Mouse (Mus musculus): ENCODE results near the gene Bckdhb. TPM values are rescaled to one million over a fixed set of nuclear protein-coding genes. Genes with fewer than 3 reads are reported as not detected.

Bckdhb gene
- polyA plus RNA-seq, 1 experiment from 2014 or later, result 35.6 TPM

DNA sequence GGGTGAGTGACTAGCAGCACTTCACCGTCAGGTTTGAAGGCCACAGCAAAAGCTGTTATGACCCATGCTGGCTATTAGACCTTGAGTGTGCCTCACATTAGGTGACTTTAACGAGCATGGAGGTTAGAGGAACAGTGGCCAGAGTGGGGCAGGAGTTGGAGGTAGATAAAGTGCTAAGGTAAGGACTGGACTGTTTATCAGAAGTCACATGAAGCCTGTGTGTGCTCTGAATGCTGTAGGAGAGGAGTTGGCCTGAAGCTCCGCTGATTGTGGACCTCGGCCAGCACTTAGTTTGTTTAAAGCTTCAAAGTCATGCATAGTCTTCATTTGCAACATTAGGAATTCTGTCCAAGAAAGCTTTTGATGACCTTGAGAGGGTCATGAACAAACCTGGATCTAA is 26.4 kb downstream of the Bckdhb start:
- H3K36me3 ChIP-seq (ENCODE audit: control insufficient read depth, insufficient read depth, low read length), result no peaks in the 10 kb centered on the region
- H3K4me2 ChIP-seq (ENCODE audit: low read length), result no peak overlapping the region
- no peak for DNase-seq (ENCODE audit: low spot score)
- no peak overlapping the region for H3K27ac ChIP-seq (ENCODE audit: low read depth, low read length)
- H3K4me3 ChIP-seq (ENCODE audit: low read depth, low read length), result no peak overlapping the region
- H3K27me3 ChIP-seq (replicated peaks; ENCODE audit: control insufficient read depth, insufficient read depth, low read length), result no peaks in the 10 kb centered on the region
- no peaks in the 10 kb centered on the region for H3K9me3 ChIP-seq (replicated peaks; ENCODE audit: control insufficient read depth, low read length)
- no peak for ATAC-seq
- H3K9ac ChIP-seq (ENCODE audit: low read length), result no peak overlapping the region
- H3K4me1 ChIP-seq (ENCODE audit: control insufficient read depth, insufficient read depth, low read length), result no peaks in the 10 kb centered on the region
- 83% methylated on average over 4 of the region's 4 CpGs for WGBS

- Histone ChIP-seq H3K36me3 (ENCODE audit: control insufficient read depth, insufficient read depth, low read length) (no peaks in the 10 kb centered on the region), H3K27ac (ENCODE audit: low read depth, low read length) (no peak overlapping the region), H3K4me1 (ENCODE audit: control insufficient read depth, insufficient read depth, low read length) (no peaks in the 10 kb centered on the region), H3K9ac (ENCODE audit: low read length) (no peak overlapping the region), H3K27me3 (replicated peaks; ENCODE audit: control insufficient read depth, insufficient read depth, low read length) (no peaks in the 10 kb centered on the region), H3K4me2 (ENCODE audit: low read length) (no peak overlapping the region), H3K9me3 (replicated peaks; ENCODE audit: control insufficient read depth, low read length) (no peaks in the 10 kb centered on the region), H3K4me3 (ENCODE audit: low read depth, low read length) (no peak overlapping the region)
- 60% methylated on average over 15 of the region's 15 CpGs for WGBS
- ATAC-seq (peak; percentile 91), DNase-seq (ENCODE audit: low spot score) (peak; percentile 92)
Measured at GRCm38 (mm10) chr9:83956632-83957314, 31.8 kb downstream of the Bckdhb start.

- peak; percentile 83 for DNase-seq (ENCODE audit: low spot score)
- H3K27ac ChIP-seq (ENCODE audit: low read depth, low read length), result no peak overlapping the region
Measured at GRCm38 (mm10) chr9:83962098-83963086, 37.4 kb downstream of the Bckdhb start.

DNA sequence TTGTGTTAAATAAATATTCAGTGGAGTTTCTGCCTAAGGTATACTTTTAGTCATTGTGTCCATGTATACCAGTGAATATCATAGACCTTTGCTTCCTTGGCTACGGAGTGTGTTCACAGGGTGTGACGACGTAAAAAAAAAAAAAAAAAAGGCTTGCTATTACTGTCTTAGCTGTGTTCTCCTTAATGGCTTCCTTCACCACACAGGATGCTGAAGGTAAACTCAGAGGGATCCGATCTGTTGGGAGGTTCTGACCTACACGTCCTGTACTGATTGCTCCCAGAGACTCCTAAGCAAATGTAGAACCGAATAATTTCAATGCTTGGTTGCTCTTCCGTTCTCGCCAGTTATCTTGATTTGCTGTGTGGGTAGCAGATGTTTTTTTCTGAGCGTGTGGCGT is 38.4 kb downstream of the Bckdhb start:
- no peak overlapping the region for H3K4me2 ChIP-seq (ENCODE audit: low read length)
- H3K9ac ChIP-seq (ENCODE audit: low read length), result no peak overlapping the region
- no peaks in the 10 kb centered on the region for H3K4me1 ChIP-seq (ENCODE audit: control insufficient read depth, insufficient read depth, low read length)
- H3K27me3 ChIP-seq (replicated peaks; ENCODE audit: control insufficient read depth, insufficient read depth, low read length), result no peaks in the 10 kb centered on the region
- no peak for DNase-seq (ENCODE audit: low spot score)
- no peaks in the 10 kb centered on the region for H3K36me3 ChIP-seq (ENCODE audit: control insufficient read depth, insufficient read depth, low read length)
- WGBS, result 80% methylated on average over 10 of the region's 10 CpGs
- no peak overlapping the region for H3K27ac ChIP-seq (ENCODE audit: low read depth, low read length)
- ATAC-seq, result no peak
- H3K9me3 ChIP-seq (replicated peaks; ENCODE audit: control insufficient read depth, low read length), result no peaks in the 10 kb centered on the region
- H3K4me3 ChIP-seq (ENCODE audit: low read depth, low read length), result no peak overlapping the region

More at GRCm38 (mm10) chr9:83962098-83963086, 37.4 kb downstream of the Bckdhb start:
- no peaks in the 10 kb centered on the region for H3K27me3 ChIP-seq (replicated peaks; ENCODE audit: control insufficient read depth, insufficient read depth, low read length)
- H3K36me3 ChIP-seq (ENCODE audit: control insufficient read depth, insufficient read depth, low read length), result no peaks in the 10 kb centered on the region
- no peaks in the 10 kb centered on the region for H3K4me1 ChIP-seq (ENCODE audit: control insufficient read depth, insufficient read depth, low read length)
- no peak overlapping the region for H3K4me3 ChIP-seq (ENCODE audit: low read depth, low read length)
- WGBS, result 17% methylated on average over 10 of the region's 10 CpGs
- H3K9ac ChIP-seq (ENCODE audit: low read length), result no peak overlapping the region
- ATAC-seq, result peak; percentile 81
- H3K4me2 ChIP-seq (ENCODE audit: low read length), result no peak overlapping the region
- no peaks in the 10 kb centered on the region for H3K9me3 ChIP-seq (replicated peaks; ENCODE audit: control insufficient read depth, low read length)

DNA sequence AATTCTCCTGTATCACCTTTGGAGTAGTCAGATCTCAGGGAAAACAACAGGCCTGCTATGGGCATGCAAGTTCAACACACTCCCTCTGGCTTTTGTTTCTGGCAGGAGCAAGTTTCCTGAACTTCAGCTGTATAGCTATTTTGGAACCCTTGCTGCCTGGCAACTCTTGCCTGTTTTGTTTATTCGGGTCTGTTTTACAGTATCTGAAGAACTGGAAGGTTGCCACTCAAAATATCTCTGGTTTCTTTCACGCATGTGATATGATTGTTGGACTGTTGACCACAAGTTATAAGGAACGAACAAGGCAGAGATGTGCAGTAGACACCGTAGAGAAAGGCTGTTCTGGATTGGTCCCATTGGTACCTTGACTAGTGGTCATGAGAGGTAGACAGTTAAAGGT is 39.4 kb downstream of the Bckdhb start:
- Histone ChIP-seq H3K9me3 (replicated peaks; ENCODE audit: control insufficient read depth, low read length) (no peaks in the 10 kb centered on the region), H3K4me2 (ENCODE audit: low read length) (no peak overlapping the region), H3K27me3 (replicated peaks; ENCODE audit: control insufficient read depth, insufficient read depth, low read length) (no peaks in the 10 kb centered on the region), H3K9ac (ENCODE audit: low read length) (no peak overlapping the region), H3K27ac (ENCODE audit: low read depth, low read length) (no peak overlapping the region), H3K4me3 (ENCODE audit: low read depth, low read length) (no peak overlapping the region), H3K36me3 (ENCODE audit: control insufficient read depth, insufficient read depth, low read length) (no peaks in the 10 kb centered on the region), H3K4me1 (ENCODE audit: control insufficient read depth, insufficient read depth, low read length) (no peaks in the 10 kb centered on the region)
- ATAC-seq, result no peak
- no peak for DNase-seq (ENCODE audit: low spot score)
- WGBS, result 93% methylated on average over 4 of the region's 4 CpGs

DNA sequence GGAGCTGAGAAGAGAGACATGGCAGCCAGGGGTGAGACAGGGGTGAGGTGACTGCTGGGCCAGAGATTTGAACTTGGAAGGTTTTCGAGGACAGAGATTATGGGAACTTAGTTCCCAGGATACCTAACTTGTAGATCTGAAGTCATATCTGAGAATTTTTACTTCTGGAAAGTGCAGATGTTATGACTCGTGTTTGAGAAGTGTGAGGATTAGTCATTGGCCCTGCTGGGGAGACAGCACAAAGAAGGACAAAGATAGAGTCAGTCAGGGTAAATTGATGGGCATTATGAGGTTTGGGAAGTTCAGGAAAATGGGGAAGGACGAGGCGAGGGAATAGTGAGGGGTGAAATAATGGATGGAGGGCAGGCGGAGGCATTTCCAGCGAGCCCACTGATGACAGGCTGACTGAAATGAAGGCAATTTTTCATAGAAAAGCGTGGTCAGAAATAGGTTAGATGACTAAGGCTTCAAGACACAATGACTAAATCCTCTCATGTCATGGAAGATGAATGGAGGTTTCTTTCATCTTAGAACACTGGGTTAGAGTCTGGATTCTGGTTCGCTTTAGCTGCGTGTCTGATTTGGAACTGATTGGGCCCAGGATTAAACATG is 42.6 kb downstream of the Bckdhb start:
- Histone ChIP-seq H3K36me3 (ENCODE audit: control insufficient read depth, insufficient read depth, low read length) (no peaks in the 10 kb centered on the region), H3K4me1 (ENCODE audit: control insufficient read depth, insufficient read depth, low read length) (no peaks in the 10 kb centered on the region), H3K9ac (ENCODE audit: low read length) (no peak overlapping the region), H3K9me3 (replicated peaks; ENCODE audit: control insufficient read depth, low read length) (no peaks in the 10 kb centered on the region), H3K4me2 (ENCODE audit: low read length) (no peak overlapping the region), H3K4me3 (ENCODE audit: low read depth, low read length) (no peak overlapping the region), H3K27me3 (replicated peaks; ENCODE audit: control insufficient read depth, insufficient read depth, low read length) (no peaks in the 10 kb centered on the region), H3K27ac (ENCODE audit: low read depth, low read length) (no peak overlapping the region)
- no peak for DNase-seq (ENCODE audit: low spot score)
- 90% methylated on average over 9 of the region's 9 CpGs for WGBS
- ATAC-seq, result no peak

GRCm38 (mm10) chr9:83969326-83969725 is 44.4 kb downstream of the Bckdhb start:
- H3K4me1 ChIP-seq (ENCODE audit: control insufficient read depth, insufficient read depth, low read length), result no peaks in the 10 kb centered on the region
- no peak overlapping the region for H3K4me3 ChIP-seq (ENCODE audit: low read depth, low read length)
- H3K27me3 ChIP-seq (replicated peaks; ENCODE audit: control insufficient read depth, insufficient read depth, low read length), result no peaks in the 10 kb centered on the region
- DNase-seq (ENCODE audit: low spot score) (no peak), ATAC-seq (no peak)
- no peaks in the 10 kb centered on the region for H3K36me3 ChIP-seq (ENCODE audit: control insufficient read depth, insufficient read depth, low read length)
- WGBS, result 89% methylated on average over 7 of the region's 7 CpGs
- H3K4me2 ChIP-seq (ENCODE audit: low read length), result no peak overlapping the region
- no peak overlapping the region for H3K9ac ChIP-seq (ENCODE audit: low read length)
- no peaks in the 10 kb centered on the region for H3K9me3 ChIP-seq (replicated peaks; ENCODE audit: control insufficient read depth, low read length)
- no peak overlapping the region for H3K27ac ChIP-seq (ENCODE audit: low read depth, low read length)

GRCm38 (mm10) chr9:83973467-83973866 is 48.5 kb downstream of the Bckdhb start:
- ATAC-seq (no peak), DNase-seq (ENCODE audit: low spot score) (no peak)
- H3K27ac ChIP-seq (ENCODE audit: low read depth, low read length), result no peak overlapping the region
- WGBS, result 91% methylated on average over 2 of the region's 2 CpGs
- no peak overlapping the region for H3K4me2 ChIP-seq (ENCODE audit: low read length)
- H3K4me3 ChIP-seq (ENCODE audit: low read depth, low read length), result no peak overlapping the region
- no peaks in the 10 kb centered on the region for H3K9me3 ChIP-seq (replicated peaks; ENCODE audit: control insufficient read depth, low read length)
- H3K4me1 ChIP-seq (ENCODE audit: control insufficient read depth, insufficient read depth, low read length), result no peaks in the 10 kb centered on the region
- H3K27me3 ChIP-seq (replicated peaks; ENCODE audit: control insufficient read depth, insufficient read depth, low read length), result no peaks in the 10 kb centered on the region
- H3K36me3 ChIP-seq (ENCODE audit: control insufficient read depth, insufficient read depth, low read length), result no peaks in the 10 kb centered on the region
- H3K9ac ChIP-seq (ENCODE audit: low read length), result no peak overlapping the region
